Mouse (Mus musculus): ENCODE results near the gene Taok1.

- TF ChIP-seq CHD2 (IDR thresholded peaks at IDR 0.05; ENCODE audit: low read depth, low read length) (no peak), HCFC1 (IDR thresholded peaks at IDR 0.05; ENCODE audit: borderline replicate concordance, insufficient read depth, low read length) (no peak), ZNF384 (IDR thresholded peaks at IDR 0.05; ENCODE audit: low read depth, low read length) (no peak), ZC3H11A (IDR thresholded peaks at IDR 0.05; ENCODE audit: borderline replicate concordance, low read depth, low read length) (no peak), MAFK (IDR thresholded peaks at IDR 0.05; ENCODE audit: insufficient read depth, low read depth, low read length) (no peak)
Observed at GRCm38 (mm10) chr11:77499354-77499753, 108.3 kb downstream of the Taok1 start.

All from ES-E14 (cell line).